Mouse (Mus musculus): ENCODE measurements around the gene Lrrc74a. TPM values are rescaled to one million over a fixed set of nuclear protein-coding genes. Genes with fewer than 3 reads are reported as not detected.

Lrrc74a gene
- polyA plus RNA-seq, 1 experiment from 2014 or later, result 0.09 TPM

GRCm38 (mm10) chr12:86804308-86804700 is 70.1 kb downstream of the Lrrc74a start:
- no peak for DNase-seq (ENCODE audit: low spot score)

GRCm38 (mm10) chr12:86804857-86805256 is 70.7 kb downstream of the Lrrc74a start:
- no peak for DNase-seq (ENCODE audit: low spot score)

DNA sequence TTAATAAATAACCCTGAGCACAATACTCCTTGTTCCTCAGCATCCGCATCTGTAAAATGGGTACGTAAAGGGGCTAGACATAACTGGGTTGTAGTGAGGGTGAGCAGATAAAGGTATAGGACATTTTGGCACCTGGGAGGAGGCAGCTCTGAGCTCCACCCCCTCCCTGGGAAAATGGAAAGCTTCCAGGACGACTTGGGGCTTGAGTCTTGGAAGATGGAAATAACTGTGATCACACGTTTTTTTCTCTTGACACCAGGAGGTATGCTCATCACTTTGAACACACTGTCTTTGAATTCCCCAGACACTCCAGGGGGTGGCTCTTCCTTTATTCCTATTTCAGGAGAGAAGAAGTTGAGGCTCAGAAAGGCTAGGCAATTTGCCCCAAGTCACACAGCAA is 71.1 kb downstream of the Lrrc74a start:
- no peak for DNase-seq (ENCODE audit: low spot score)

DNA sequence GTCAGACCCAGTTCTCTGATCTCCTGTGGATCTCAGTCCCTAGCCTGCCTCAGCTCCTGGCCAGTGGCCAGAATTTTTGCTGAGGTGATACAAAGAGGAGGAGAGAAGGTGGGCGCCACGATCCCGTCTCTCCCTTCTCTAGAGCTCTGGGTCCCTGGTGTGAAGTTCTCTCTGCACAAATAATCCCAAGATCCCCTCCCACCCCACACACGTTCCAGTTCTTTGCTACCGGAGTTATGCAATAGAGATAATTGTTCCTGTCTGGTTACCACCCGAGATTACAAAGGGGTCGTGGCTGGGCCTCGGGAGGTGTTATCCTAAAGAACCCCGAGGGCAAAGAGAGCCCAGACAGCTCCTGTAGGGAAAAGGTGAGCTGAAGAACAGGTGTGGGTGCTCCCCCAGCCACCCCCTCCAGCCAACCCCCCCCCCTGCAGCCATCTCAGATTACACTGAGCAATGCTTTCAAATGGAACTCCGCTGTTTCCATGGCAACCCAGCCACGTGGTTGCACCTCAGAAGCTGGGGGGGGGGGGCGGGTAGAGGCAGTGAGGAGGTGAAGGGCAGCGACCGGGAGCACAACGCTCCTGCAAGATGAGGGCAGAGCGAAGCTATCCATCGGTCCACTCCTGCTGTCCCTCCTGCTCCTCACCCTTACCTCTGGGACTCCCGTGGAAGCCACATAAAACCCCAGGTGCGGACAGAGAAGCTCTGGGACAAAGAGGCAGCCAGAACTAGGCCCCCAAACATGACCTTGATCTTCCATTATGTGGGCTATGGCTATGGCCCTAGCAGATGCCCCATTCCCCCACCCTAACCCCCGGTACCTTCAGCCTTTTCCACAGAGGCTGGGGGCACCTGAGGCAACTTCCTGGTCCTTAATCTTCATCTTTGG is 72.1 kb downstream of the Lrrc74a start:
- peak; percentile 41 for DNase-seq (ENCODE audit: low spot score)

- DNase-seq (ENCODE audit: low spot score), result peak; percentile 88
Measured at GRCm38 (mm10) chr12:86806923-86807794, 73.0 kb downstream of the Lrrc74a start.

DNA sequence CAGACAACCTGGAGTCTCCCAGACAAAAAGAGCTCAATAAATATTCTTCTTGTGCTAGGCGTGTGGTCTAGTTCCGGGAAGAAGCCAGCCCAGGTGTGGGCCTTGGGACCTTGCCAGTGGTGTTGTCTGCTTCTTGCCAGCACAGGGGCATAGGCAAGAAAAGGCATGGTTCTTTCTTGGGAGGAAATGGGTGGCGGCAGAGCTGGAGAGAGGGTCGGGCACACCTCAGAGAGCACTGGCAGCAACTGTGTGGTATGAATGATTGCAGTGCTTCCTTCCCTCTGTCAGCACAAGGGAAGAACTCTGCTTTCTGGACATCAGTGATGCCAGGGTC is 73.6 kb downstream of the Lrrc74a start:
- DNase-seq (ENCODE audit: low spot score), result peak; percentile 58

DNA sequence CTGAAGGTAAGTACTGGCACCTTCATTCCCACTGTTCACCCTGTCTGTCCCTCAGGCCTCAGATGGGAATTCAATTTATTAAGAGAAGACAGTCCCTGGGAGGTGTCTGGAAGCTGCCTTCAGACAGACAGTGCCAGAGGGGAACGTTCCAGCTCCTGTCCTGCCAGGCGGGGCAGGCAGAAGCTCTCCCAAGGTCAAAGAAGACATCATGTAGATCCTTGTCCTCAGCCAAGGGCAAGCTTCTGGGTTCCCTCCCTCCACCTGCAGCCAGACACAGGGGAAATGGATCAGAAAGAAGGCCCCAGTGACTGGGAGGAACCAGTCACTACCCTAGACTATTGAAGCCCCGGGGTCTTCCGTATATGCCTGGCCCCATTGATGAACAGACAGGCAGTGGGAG is 74.7 kb downstream of the Lrrc74a start:
- no peak for DNase-seq (ENCODE audit: low spot score)

- DNase-seq (ENCODE audit: low spot score), result no peak
Measured at GRCm38 (mm10) chr12:86810040-86810439, 75.9 kb downstream of the Lrrc74a start.

- peak; percentile 92 for DNase-seq (ENCODE audit: low spot score)
Measured at GRCm38 (mm10) chr12:86810725-86811444, 76.7 kb downstream of the Lrrc74a start.

GRCm38 (mm10) chr12:86812782-86813181 is 78.6 kb downstream of the Lrrc74a start:
- DNase-seq (ENCODE audit: low spot score), result no peak

Other genes with a start within 250 kb of the Lrrc74a start
- 1.3 and 1.5 TPM in 2 replicates for gene Vash1, start 55.7 kb upstream of the Lrrc74a start, polyA plus RNA-seq (2015; fragmentation: Nextera tagmentation; extraction: Ambion mirVana)
- gene Angel1, start 7.9 kb upstream of the Lrrc74a start, polyA plus RNA-seq (2015; fragmentation: Nextera tagmentation; extraction: Ambion mirVana), result 3.4 and 3.7 TPM in 2 replicates
- 13.1 and 15.5 TPM in 2 replicates for gene Irf2bpl, start 150.4 kb downstream of the Lrrc74a start, polyA plus RNA-seq (2015; fragmentation: Nextera tagmentation; extraction: Ambion mirVana)
- gene Cipc, start 212.7 kb downstream of the Lrrc74a start, polyA plus RNA-seq (2015; fragmentation: Nextera tagmentation; extraction: Ambion mirVana), result 18.8 and 20.1 TPM in 2 replicates

Measured in thymus, postnatal 0 days (tissue).